Mouse (Mus musculus): ENCODE data around the gene Aldh1a7. TPM values are rescaled to one million over a fixed set of nuclear protein-coding genes. Genes with fewer than 3 reads are reported as not detected.

Aldh1a7 gene
- polyA plus RNA-seq, 1 experiment from 2014 or later, result 0.70 TPM

- Histone ChIP-seq H3K4me3 (ENCODE audit: low read depth, low read length) (no peak overlapping the region), H3K27me3 (ENCODE audit: control insufficient read depth, insufficient read depth, low read length) (no peaks in the 10 kb centered on the region), H3K36me3 (ENCODE audit: control insufficient read depth, insufficient read depth, low read length) (no peaks in the 10 kb centered on the region), H3K9me3 (replicated peaks; ENCODE audit: control insufficient read depth, low read length) (no peaks in the 10 kb centered on the region), H3K4me1 (ENCODE audit: control insufficient read depth, insufficient read depth, low read length) (no peaks in the 10 kb centered on the region), H3K9ac (ENCODE audit: low read depth, low read length) (no peak overlapping the region), H3K27ac (ENCODE audit: low read depth, low read length) (no peak overlapping the region), H3K4me2 (no peak overlapping the region)
- WGBS (ENCODE audit: insufficient replicate concordance), result 80% methylated on average over 2 of the region's 2 CpGs
- no peak for ATAC-seq (replicated peaks; ENCODE audit: insufficient number of reproducible peaks, low FRiP score, low TSS enrichment)
Observed at GRCm38 (mm10) chr19:20720298-20720697, 7.1 kb downstream of the Aldh1a7 start.

- H3K4me2 ChIP-seq, result no peak overlapping the region
- H3K27me3 ChIP-seq (ENCODE audit: control insufficient read depth, insufficient read depth, low read length), result no peaks in the 10 kb centered on the region
- no peak overlapping the region for H3K27ac ChIP-seq (ENCODE audit: low read depth, low read length)
- no peaks in the 10 kb centered on the region for H3K36me3 ChIP-seq (ENCODE audit: control insufficient read depth, insufficient read depth, low read length)
- H3K9ac ChIP-seq (ENCODE audit: low read depth, low read length), result no peak overlapping the region
- no peaks in the 10 kb centered on the region for H3K4me1 ChIP-seq (ENCODE audit: control insufficient read depth, insufficient read depth, low read length)
- ATAC-seq (replicated peaks; ENCODE audit: insufficient number of reproducible peaks, low FRiP score, low TSS enrichment), result no peak
- 85% methylated on average over 3 of the region's 3 CpGs for whole genome bisulfite sequencing (ENCODE audit: insufficient replicate concordance)
- no peaks in the 10 kb centered on the region for H3K9me3 ChIP-seq (replicated peaks; ENCODE audit: control insufficient read depth, low read length)
- H3K4me3 ChIP-seq (ENCODE audit: low read depth, low read length), result no peak overlapping the region
Observed at GRCm38 (mm10) chr19:20715617-20716016, 11.7 kb downstream of the Aldh1a7 start.

- Histone ChIP-seq H3K36me3 (ENCODE audit: control insufficient read depth, insufficient read depth, low read length) (no peaks in the 10 kb centered on the region), H3K27me3 (ENCODE audit: control insufficient read depth, insufficient read depth, low read length) (no peaks in the 10 kb centered on the region), H3K4me2 (no peak overlapping the region), H3K9ac (ENCODE audit: low read depth, low read length) (no peak overlapping the region), H3K9me3 (replicated peaks; ENCODE audit: control insufficient read depth, low read length) (no peaks in the 10 kb centered on the region), H3K27ac (ENCODE audit: low read depth, low read length) (no peak overlapping the region), H3K4me3 (ENCODE audit: low read depth, low read length) (no peak overlapping the region), H3K4me1 (ENCODE audit: control insufficient read depth, insufficient read depth, low read length) (no peaks in the 10 kb centered on the region)
- no peak for ATAC-seq (replicated peaks; ENCODE audit: insufficient number of reproducible peaks, low FRiP score, low TSS enrichment)
- 79% methylated on average over 1 of the region's 1 CpGs for WGBS (ENCODE audit: insufficient replicate concordance)
Observed at GRCm38 (mm10) chr19:20715093-20715492, 12.3 kb downstream of the Aldh1a7 start.

- Histone ChIP-seq H3K4me3 (ENCODE audit: low read depth, low read length) (no peak overlapping the region), H3K9ac (ENCODE audit: low read depth, low read length) (no peak overlapping the region), H3K4me2 (no peak overlapping the region), H3K27me3 (ENCODE audit: control insufficient read depth, insufficient read depth, low read length) (no peaks in the 10 kb centered on the region), H3K36me3 (ENCODE audit: control insufficient read depth, insufficient read depth, low read length) (no peaks in the 10 kb centered on the region), H3K9me3 (replicated peaks; ENCODE audit: control insufficient read depth, low read length) (no peaks in the 10 kb centered on the region), H3K4me1 (ENCODE audit: control insufficient read depth, insufficient read depth, low read length) (no peaks in the 10 kb centered on the region), H3K27ac (ENCODE audit: low read depth, low read length) (no peak overlapping the region)
- ATAC-seq (replicated peaks; ENCODE audit: insufficient number of reproducible peaks, low FRiP score, low TSS enrichment), result no peak
- whole genome bisulfite sequencing (ENCODE audit: insufficient replicate concordance), result 68% methylated on average over 4 of the region's 4 CpGs
Observed at GRCm38 (mm10) chr19:20714543-20714942, 12.8 kb downstream of the Aldh1a7 start.

GRCm38 (mm10) chr19:20707159-20707558 lies 20.2 kb downstream of the Aldh1a7 start:
- Histone ChIP-seq H3K4me1 (ENCODE audit: control insufficient read depth, insufficient read depth, low read length) (no peaks in the 10 kb centered on the region), H3K9ac (ENCODE audit: low read depth, low read length) (no peak overlapping the region), H3K4me2 (no peak overlapping the region), H3K27me3 (ENCODE audit: control insufficient read depth, insufficient read depth, low read length) (no peaks in the 10 kb centered on the region), H3K4me3 (ENCODE audit: low read depth, low read length) (no peak overlapping the region), H3K9me3 (replicated peaks; ENCODE audit: control insufficient read depth, low read length) (no peaks in the 10 kb centered on the region), H3K27ac (ENCODE audit: low read depth, low read length) (no peak overlapping the region), H3K36me3 (ENCODE audit: control insufficient read depth, insufficient read depth, low read length) (no peaks in the 10 kb centered on the region)
- no peak for ATAC-seq (replicated peaks; ENCODE audit: insufficient number of reproducible peaks, low FRiP score, low TSS enrichment)

- no peaks in the 10 kb centered on the region for H3K9me3 ChIP-seq (replicated peaks; ENCODE audit: control insufficient read depth, low read length)
- H3K36me3 ChIP-seq (ENCODE audit: control insufficient read depth, insufficient read depth, low read length), result no peaks in the 10 kb centered on the region
- H3K4me1 ChIP-seq (ENCODE audit: control insufficient read depth, insufficient read depth, low read length), result no peaks in the 10 kb centered on the region
- no peak overlapping the region for H3K27ac ChIP-seq (ENCODE audit: low read depth, low read length)
- no peak for ATAC-seq (replicated peaks; ENCODE audit: insufficient number of reproducible peaks, low FRiP score, low TSS enrichment)
- 81% methylated on average over 4 of the region's 4 CpGs for whole genome bisulfite sequencing (ENCODE audit: insufficient replicate concordance)
- H3K9ac ChIP-seq (ENCODE audit: low read depth, low read length), result no peak overlapping the region
- no peaks in the 10 kb centered on the region for H3K27me3 ChIP-seq (ENCODE audit: control insufficient read depth, insufficient read depth, low read length)
- H3K4me3 ChIP-seq (ENCODE audit: low read depth, low read length), result no peak overlapping the region
- no peak overlapping the region for H3K4me2 ChIP-seq
Observed at GRCm38 (mm10) chr19:20706747-20707146, 20.6 kb downstream of the Aldh1a7 start.

GRCm38 (mm10) chr19:20702074-20702473 lies 25.3 kb downstream of the Aldh1a7 start:
- ATAC-seq (replicated peaks; ENCODE audit: insufficient number of reproducible peaks, low FRiP score, low TSS enrichment), result no peak
- Histone ChIP-seq H3K27me3 (ENCODE audit: control insufficient read depth, insufficient read depth, low read length) (no peaks in the 10 kb centered on the region), H3K36me3 (ENCODE audit: control insufficient read depth, insufficient read depth, low read length) (no peaks in the 10 kb centered on the region), H3K9me3 (replicated peaks; ENCODE audit: control insufficient read depth, low read length) (no peaks in the 10 kb centered on the region), H3K4me3 (ENCODE audit: low read depth, low read length) (no peak overlapping the region), H3K9ac (ENCODE audit: low read depth, low read length) (no peak overlapping the region), H3K27ac (ENCODE audit: low read depth, low read length) (no peak overlapping the region), H3K4me2 (no peak overlapping the region), H3K4me1 (ENCODE audit: control insufficient read depth, insufficient read depth, low read length) (no peaks in the 10 kb centered on the region)
- WGBS (ENCODE audit: insufficient replicate concordance), result 74% methylated on average over 3 of the region's 3 CpGs

GRCm38 (mm10) chr19:20677697-20678355 lies 49.5 kb downstream of the Aldh1a7 start:
- H3K27ac ChIP-seq (ENCODE audit: low read depth, low read length), result no peak overlapping the region

GRCm38 (mm10) chr19:20654141-20654873 lies 73.1 kb downstream of the Aldh1a7 start:
- no peak overlapping the region for H3K27ac ChIP-seq (ENCODE audit: low read depth, low read length)
- no peaks in the 10 kb centered on the region for H3K27me3 ChIP-seq (ENCODE audit: control insufficient read depth, insufficient read depth, low read length)
- 70% methylated on average over 3 of the region's 3 CpGs for WGBS (ENCODE audit: insufficient replicate concordance)
- no peaks in the 10 kb centered on the region for H3K4me1 ChIP-seq (ENCODE audit: control insufficient read depth, insufficient read depth, low read length)
- no peak overlapping the region for H3K4me3 ChIP-seq (ENCODE audit: low read depth, low read length)
- no peaks in the 10 kb centered on the region for H3K9me3 ChIP-seq (replicated peaks; ENCODE audit: control insufficient read depth, low read length)
- H3K4me2 ChIP-seq, result no peak overlapping the region
- H3K36me3 ChIP-seq (ENCODE audit: control insufficient read depth, insufficient read depth, low read length), result no peaks in the 10 kb centered on the region
- no peak for ATAC-seq (replicated peaks; ENCODE audit: insufficient number of reproducible peaks, low FRiP score, low TSS enrichment)
- H3K9ac ChIP-seq (ENCODE audit: low read depth, low read length), result no peak overlapping the region

More at GRCm38 (mm10) chr19:20677697-20678355, 49.5 kb downstream of the Aldh1a7 start:
- Histone ChIP-seq H3K4me1 (ENCODE audit: control insufficient read depth, insufficient read depth, low read length) (no peaks in the 10 kb centered on the region), H3K9me3 (replicated peaks; ENCODE audit: control insufficient read depth, low read length) (no peaks in the 10 kb centered on the region), H3K4me3 (ENCODE audit: low read depth, low read length) (no peak overlapping the region), H3K9ac (ENCODE audit: low read depth, low read length) (no peak overlapping the region), H3K36me3 (ENCODE audit: control insufficient read depth, insufficient read depth, low read length) (no peaks in the 10 kb centered on the region), H3K27me3 (ENCODE audit: control insufficient read depth, insufficient read depth, low read length) (no peaks in the 10 kb centered on the region), H3K4me2 (no peak overlapping the region)
- no peak for ATAC-seq (replicated peaks; ENCODE audit: insufficient number of reproducible peaks, low FRiP score, low TSS enrichment)
- 84% methylated on average over 3 of the region's 3 CpGs for WGBS (ENCODE audit: insufficient replicate concordance)
